Mouse (Mus musculus) lung, postnatal 0 days (tissue): ENCODE data around the gene B4galt1. TPM values are rescaled to one million over a fixed set of nuclear protein-coding genes. Genes with fewer than 3 reads are reported as not detected.

ENCODE experiments used
- ATAC-seq: fragments of 200-750 bp; cut with Nextera tagmentation; 2 replicates; pipeline ENCODE4 v1.8.0; 2017; ENCODE audit warnings: moderate library complexity
- DNase-seq: peaks from one replicate; pipeline ENCODE4 v3.0.0-alpha.2; 2016; ENCODE audit warnings: low spot score
- H3K27ac ChIP-seq: fragments of 300-500 bp; sonication (generic); 2 replicates; pipeline ENCODE4 v1.5.1; 2014; ENCODE audit warnings: antibody characterized with exemption, mild to moderate bottlenecking, low read length, mixed read lengths
- H3K27me3 ChIP-seq: fragments of 300-500 bp; sonication (generic); replicated peaks from 2 replicates; pipeline ENCODE4 v1.6.1; 2014; ENCODE audit warnings: low read length, mixed read lengths; ENCODE audit not compliant: insufficient read depth
- H3K36me3 ChIP-seq: fragments of 300-500 bp; sonication (generic); 2 replicates; pipeline ENCODE4 v1.6.1; 2014; ENCODE audit warnings: low read length, mixed read lengths; ENCODE audit not compliant: insufficient read depth
- H3K4me1 ChIP-seq: fragments of 300-500 bp; sonication (generic); 2 replicates; pipeline ENCODE4 v1.6.1; 2014; ENCODE audit warnings: antibody characterized with exemption, low read depth, low read length, mixed read lengths; ENCODE audit not compliant: insufficient read depth
- H3K4me2 ChIP-seq: fragments of 300-500 bp; sonication (generic); replicated peaks from 2 replicates; pipeline ENCODE4 v1.6.1; 2014; ENCODE audit warnings: low read depth, mild to moderate bottlenecking, low read length, moderate library complexity, mixed read lengths
- H3K4me3 ChIP-seq: fragments of 300-500 bp; sonication (generic); 2 replicates; pipeline ENCODE4 v1.5.1; 2014; ENCODE audit warnings: low read depth, low read length
- H3K9ac ChIP-seq: fragments of 300-500 bp; sonication (generic); replicated peaks from 2 replicates; pipeline ENCODE4 v1.6.1; 2014; ENCODE audit warnings: low read depth, mild to moderate bottlenecking
- H3K9me3 ChIP-seq: fragments of 300-500 bp; sonication (generic); 2 replicates; pipeline ENCODE4 v1.6.1; 2016; ENCODE audit warnings: low read length, mixed read lengths
- CTCF ChIP-seq: IDR thresholded peaks from 2 replicates; pipeline ENCODE4 v1.5.1; 2016; ENCODE audit warnings: antibody characterized with exemption, mild to moderate bottlenecking
- EP300 ChIP-seq: IDR thresholded peaks from 2 replicates; pipeline ENCODE4 v1.6.1; 2016; ENCODE audit warnings: antibody characterized with exemption, mild to moderate bottlenecking, control low read depth
- WGBS: fragments of 180-500 bp; shearing (Covaris S2); extraction: QIAGEN DNeasy Blood & Tissue Kit; methylation state at CpG from one replicate; pipeline ENCODE4 v1.1.7; 2014; 5-methylcytosine and 5-hydroxymethylcytosine counted together
- polyA plus RNA-seq: library from polyadenylated mRNA; unstranded; fragments of >200 nt; fragmentation: Nextera tagmentation; extraction: Ambion mirVana; gene quantifications from 2 replicates; pipeline ENCODE4 v1.2.1, GENCODE M21; 2015

Gene B4galt1
- polyA plus RNA-seq, 1 experiment from 2014 or later, result 89.4 TPM

GRCm38 (mm10) chr4:40884282-40885165, 30.7 kb upstream of the B4galt1 start:
- 0 out of 2 replicates have a peak, but pooled peaks cover 4% of the 10 kb centered on the region for H3K4me1 ChIP-seq
- DNase-seq, result peak; percentile 56
- H3K9ac ChIP-seq, result no peak overlapping the region
- peak; percentile 67 for ATAC-seq
- WGBS, result 61% methylated on average over 12 of the region's 12 CpGs
- no peak overlapping the region for H3K4me2 ChIP-seq
- H3K9me3 ChIP-seq, result no peaks in the 10 kb centered on the region
- H3K36me3 ChIP-seq, result no peaks in the 10 kb centered on the region
- H3K4me3 ChIP-seq, result no peak overlapping the region
- no peak for TF ChIP-seq EP300
- no peak for TF ChIP-seq CTCF
- H3K27me3 ChIP-seq, result no peaks in the 10 kb centered on the region
- no peak overlapping the region for H3K27ac ChIP-seq

GRCm38 (mm10) chr4:40883200-40883599, 29.4 kb upstream of the B4galt1 start:
- 86% methylated on average over 10 of the region's 10 CpGs for WGBS
- TF ChIP-seq EP300 (no peak), CTCF (no peak)
- Histone ChIP-seq H3K9ac (no peak overlapping the region), H3K4me3 (no peak overlapping the region), H3K9me3 (no peaks in the 10 kb centered on the region), H3K4me1 (no peaks in the 10 kb centered on the region), H3K4me2 (no peak overlapping the region), H3K27me3 (no peaks in the 10 kb centered on the region), H3K27ac (no peak overlapping the region), H3K36me3 (no peaks in the 10 kb centered on the region)
- DNase-seq (no peak), ATAC-seq (no peak)

GRCm38 (mm10) chr4:40877528-40877927, 23.7 kb upstream of the B4galt1 start:
- WGBS, result 42% methylated on average over 5 of the region's 5 CpGs
- Histone ChIP-seq H3K4me1 (peaks cover 12% of the 10 kb centered on the region), H3K27me3 (no peaks in the 10 kb centered on the region), H3K4me3 (no peak overlapping the region), H3K36me3 (no peaks in the 10 kb centered on the region), H3K27ac (peak overlapping the region; percentile 74), H3K9ac (peak overlapping the region; percentile 16; the same call in 1 of the 2 replicates), H3K4me2 (peak overlapping the region; percentile 40), H3K9me3 (no peaks in the 10 kb centered on the region)
- ATAC-seq (peak; percentile 7; the same call in 1 of the 2 replicates), DNase-seq (no peak)
- TF ChIP-seq CTCF (no peak), EP300 (no peak)

GRCm38 (mm10) chr4:40876814-40877371, 23.1 kb upstream of the B4galt1 start:
- Histone ChIP-seq H3K9me3 (no peaks in the 10 kb centered on the region), H3K4me1 (peaks cover 12% of the 10 kb centered on the region), H3K27me3 (no peaks in the 10 kb centered on the region), H3K36me3 (no peaks in the 10 kb centered on the region), H3K4me2 (peak overlapping the region; percentile 40), H3K27ac (peak overlapping the region; percentile 74), H3K9ac (peak overlapping the region; percentile 16; the same call in 1 of the 2 replicates), H3K4me3 (no peak overlapping the region)
- TF ChIP-seq EP300, result peak; percentile 65; the same call in 1 of the 2 replicates
- no peak for TF ChIP-seq CTCF
- ATAC-seq (peak; percentile 89), DNase-seq (peak; percentile 95)
- WGBS, result 15% methylated on average over 12 of the region's 12 CpGs

- no peak overlapping the region for H3K4me3 ChIP-seq
- no peak overlapping the region for H3K4me2 ChIP-seq
- no peak overlapping the region for H3K9ac ChIP-seq
- ATAC-seq, result no peak
- DNase-seq, result no peak
- WGBS, result 72% methylated on average over 20 of the region's 20 CpGs
- no peak overlapping the region for H3K27ac ChIP-seq
- peaks cover 12% of the 10 kb centered on the region for H3K4me1 ChIP-seq
- no peaks in the 10 kb centered on the region for H3K9me3 ChIP-seq
- H3K36me3 ChIP-seq, result no peaks in the 10 kb centered on the region
- TF ChIP-seq EP300 (no peak), CTCF (no peak)
- no peaks in the 10 kb centered on the region for H3K27me3 ChIP-seq
These were observed 22.0 kb upstream of the B4galt1 start for GRCm38 (mm10) chr4:40875842-40876241.

GRCm38 (mm10) chr4:40874794-40875552, 21.2 kb upstream of the B4galt1 start:
- H3K36me3 ChIP-seq, result no peaks in the 10 kb centered on the region
- H3K4me3 ChIP-seq, result no peak overlapping the region
- H3K9ac ChIP-seq, result no peak overlapping the region
- TF ChIP-seq EP300 (no peak), CTCF (no peak)
- ATAC-seq (no peak), DNase-seq (no peak)
- WGBS, result 83% methylated on average over 5 of the region's 5 CpGs
- H3K9me3 ChIP-seq, result no peaks in the 10 kb centered on the region
- H3K4me1 ChIP-seq, result peaks cover 12% of the 10 kb centered on the region
- no peak overlapping the region for H3K4me2 ChIP-seq
- H3K27ac ChIP-seq, result no peak overlapping the region
- H3K27me3 ChIP-seq, result no peaks in the 10 kb centered on the region
